Mouse (Mus musculus) neural tube, embryonic 13.5 days (tissue): ENCODE data around the gene Pgr15l. TPM values are rescaled to one million over a fixed set of nuclear protein-coding genes. Genes with fewer than 3 reads are reported as not detected.

Source experiments
- ATAC-seq: fragments of 200-750 bp; cut with Nextera tagmentation; 2 replicates; pipeline ENCODE4 v1.8.0; 2017; ENCODE audit warnings: low read depth, mild to moderate bottlenecking, moderate TSS enrichment, moderate library complexity
- H3K27ac ChIP-seq: fragments of 300-500 bp; sonication (generic); replicated peaks from 2 replicates; pipeline ENCODE4 v1.5.1; 2015; ENCODE audit warnings: moderate library complexity, mild to moderate bottlenecking, inconsistent platforms
- H3K27me3 ChIP-seq: fragments of 300-500 bp; sonication (generic); 2 replicates; pipeline ENCODE4 v1.6.1; 2015; ENCODE audit warnings: mild to moderate bottlenecking, inconsistent platforms
- H3K36me3 ChIP-seq: fragments of 300-500 bp; sonication (generic); 2 replicates; pipeline ENCODE4 v1.6.1; 2015; ENCODE audit warnings: mild to moderate bottlenecking, inconsistent platforms
- H3K4me1 ChIP-seq: fragments of 300-500 bp; sonication (generic); replicated peaks from 2 replicates; pipeline ENCODE4 v1.6.1; 2015; ENCODE audit warnings: inconsistent platforms
- H3K4me2 ChIP-seq: fragments of 300-500 bp; sonication (generic); 2 replicates; pipeline ENCODE4 v1.6.1; 2015; ENCODE audit warnings: inconsistent platforms, mild to moderate bottlenecking, moderate library complexity
- H3K4me3 ChIP-seq: fragments of 300-500 bp; sonication (generic); 2 replicates; pipeline ENCODE4 v1.5.1; 2015; ENCODE audit warnings: mild to moderate bottlenecking, inconsistent platforms
- H3K9ac ChIP-seq: fragments of 300-500 bp; sonication (generic); 2 replicates; pipeline ENCODE4 v1.6.1; 2015; ENCODE audit warnings: moderate library complexity, mild to moderate bottlenecking, inconsistent platforms
- H3K9me3 ChIP-seq: fragments of 300-500 bp; sonication (generic); 2 replicates; pipeline ENCODE4 v1.6.1; 2016; ENCODE audit warnings: inconsistent platforms
- WGBS: fragments of 180-500 bp; shearing (Covaris S2); methylation state at CpG from one replicate; pipeline ENCODE4 v1.1.7; 2015; 5-methylcytosine and 5-hydroxymethylcytosine counted together
- polyA plus RNA-seq: library from polyadenylated mRNA; unstranded; fragments of >200 nt; fragmentation: Nextera tagmentation; extraction: Ambion mirVana; gene quantifications from 2 replicates; pipeline ENCODE4 v1.2.1, GENCODE M21; 2015

Pgr15l gene
- 0.04 and 0.06 TPM in 2 replicates for polyA plus RNA-seq

GRCm38 (mm10) chrX:97072369-97072768 lies at the start of gene Pgr15l:
Pgr15l (plus strand) TSS chrX:97072596.
- no peaks in the 10 kb centered on the region; the same call in 1 of the 2 replicates for H3K4me1 ChIP-seq
- WGBS, result 27% methylated on average over 20 of the region's 20 CpGs
- no peak within 1 kb of the TSS for H3K9ac ChIP-seq
- peaks cover 15% of the 10 kb centered on the region for H3K27me3 ChIP-seq
- H3K4me2 ChIP-seq, result peak within 1 kb of the TSS; percentile 41
- no peak for ATAC-seq
- H3K36me3 ChIP-seq, result no peaks in the 10 kb centered on the region
- no peak within 1 kb of the TSS for H3K27ac ChIP-seq
- H3K9me3 ChIP-seq, result no peaks in the 10 kb centered on the region
- no peak within 1 kb of the TSS; the same call in 1 of the 2 replicates for H3K4me3 ChIP-seq

- Histone ChIP-seq H3K36me3 (no peaks in the 10 kb centered on the region), H3K27me3 (no peaks in the 10 kb centered on the region), H3K9ac (no peak overlapping the region), H3K4me1 (no peaks in the 10 kb centered on the region), H3K9me3 (no peaks in the 10 kb centered on the region), H3K4me2 (no peak overlapping the region), H3K4me3 (no peak overlapping the region), H3K27ac (no peak overlapping the region)
- no peak for ATAC-seq
These were observed 44.9 kb upstream of the Pgr15l start for GRCm38 (mm10) chrX:97027540-97027939.

DNA sequence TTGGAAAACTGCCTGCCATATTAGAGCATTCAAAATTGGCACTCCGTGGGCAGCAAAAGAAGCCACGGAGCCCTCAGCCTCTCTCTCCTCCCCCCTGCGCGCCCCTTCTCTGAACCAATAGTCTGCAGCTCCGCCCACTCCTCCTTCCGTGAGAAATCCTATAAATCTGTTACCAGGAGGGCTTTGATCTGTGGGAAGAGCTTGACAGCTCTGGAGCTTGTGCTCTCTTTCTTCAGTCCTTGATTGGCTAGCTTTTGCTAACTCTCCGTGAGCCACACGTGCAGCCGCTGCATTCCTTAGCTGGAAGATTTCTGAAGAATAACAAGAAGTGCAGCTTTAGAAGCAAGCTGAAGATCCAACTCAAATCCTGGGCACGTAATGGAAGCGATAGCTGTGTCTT lies 2.6 kb upstream of the Pgr15l start:
- 16% methylated on average over 10 of the region's 11 CpGs for WGBS

More for the DNA sequence above, 2.6 kb upstream of the Pgr15l start:
- H3K9ac ChIP-seq, result no peak overlapping the region
- no peaks in the 10 kb centered on the region for H3K9me3 ChIP-seq
- no peaks in the 10 kb centered on the region; the same call in 1 of the 2 replicates for H3K4me1 ChIP-seq
- no peaks in the 10 kb centered on the region for H3K36me3 ChIP-seq
- ATAC-seq, result peak; percentile 94
- peak overlapping the region; percentile 37 for H3K4me2 ChIP-seq
- no peak overlapping the region for H3K27ac ChIP-seq
- no peak overlapping the region for H3K4me3 ChIP-seq
- H3K27me3 ChIP-seq, result peaks cover 15% of the 10 kb centered on the region
